Mouse (Mus musculus) embryonic fibroblast, embryonic 13.5 days (primary cell): ENCODE results near the gene Fam69a.

Experiments
- CTCF ChIP-seq: IDR thresholded peaks from 2 replicates; pipeline ENCODE4 v1.5.1; 2011; ENCODE audit warnings: mild to moderate bottlenecking, control low read depth, low read length, moderate library complexity, borderline replicate concordance; ENCODE audit not compliant: insufficient read depth
- POLR2A ChIP-seq: IDR thresholded peaks from 2 replicates; pipeline ENCODE4 v1.6.1; 2011; ENCODE audit warnings: low read depth, mild to moderate bottlenecking, control low read depth, low read length, moderate library complexity

GRCm38 (mm10) chr5:107960532-107961202 lies 26.2 kb downstream of the Fam69a start:
- TF ChIP-seq CTCF (no peak), POLR2A (no peak)
